23 mouse cellular contexts compared by ENCODE assay signal in genomic region chr14:48632335-48632734, GRCm38 (mm10). TPM values are rescaled to one million over a fixed set of nuclear protein-coding genes. Genes with fewer than 3 reads are reported as not detected.
DNase-seq lines count a peak whose midpoint lies in the region; ATAC-seq and TF ChIP-seq lines count a peak whose summit lies in the region.
"Had no signal": no experiment of that assay in that cellular context is flagged by ENCODE, and none has a peak within 500 bp of the region (broad histone marks: within the 10 kb centered on the region; RNA-seq: fewer than 3 reads in every experiment).

No protein-coding gene starts in this region.

- H3K27me3 ChIP-seq in midbrain, embryonic 11.5 days (ENCODE audit: control insufficient read depth, insufficient read depth, low read length), result no peaks in the 10 kb centered on the region
- no peaks in the 10 kb centered on the region for H3K27me3 ChIP-seq in midbrain, postnatal 0 days (ENCODE audit: insufficient read depth, low read length)
- H3K27me3 ChIP-seq: embryonic facial prominence, embryonic 12.5 days; forebrain, embryonic 15.5 days had no signal

- peak; percentile 12 for DNase-seq in midbrain, embryonic 11.5 days (ENCODE audit: low spot score, missing footprints)
- DNase-seq in midbrain, postnatal 0 days (ENCODE audit: low spot score), result no peak
- DNase-seq in R1 (ENCODE audit: low read depth, low spot score), result peak; percentile 46
- DNase-seq in c-Kit-positive CD71-positive TER-119-negative erythroid progenitor cells, embryonic 14.5 days (ENCODE audit: low read depth), result peak; percentile 5
- DNase-seq in cerebellum, postnatal 10 days, result no peak
- DNase-seq in kidney, postnatal 36 days, result no peak
- DNase-seq: adrenal gland, adult 8-10 months; adrenal gland, postnatal 14 days; adrenal gland, postnatal 36 days; cerebellum, adult 11 months; cerebellum, adult 18-20 months; cerebellum, adult 8-10 months; cerebellum, adult 9-11 months; cerebellum, postnatal 25 days; forebrain, postnatal 0 days had no signal

- no peaks in the 10 kb centered on the region for H3K9me3 ChIP-seq in midbrain, embryonic 11.5 days (ENCODE audit: control insufficient read depth, low read length)
- H3K9me3 ChIP-seq in midbrain, postnatal 0 days (ENCODE audit: low read length), result no peaks in the 10 kb centered on the region
- H3K9me3 ChIP-seq: embryonic facial prominence, embryonic 10.5 days; embryonic facial prominence, embryonic 12.5 days; forebrain, embryonic 13.5 days; forebrain, embryonic 15.5 days had no signal

- no peak overlapping the region for H3K9ac ChIP-seq in midbrain, embryonic 11.5 days (ENCODE audit: low read length)
- no peak overlapping the region for H3K9ac ChIP-seq in midbrain, postnatal 0 days (replicated peaks; ENCODE audit: low read length, poor library complexity, severe bottlenecking)
- H3K9ac ChIP-seq: embryonic facial prominence, embryonic 12.5 days; forebrain, embryonic 13.5 days; forebrain, embryonic 15.5 days; forebrain, postnatal 0 days had no signal

- no peak for TF ChIP-seq CTCF in midbrain, postnatal 0 days (IDR thresholded peaks at IDR 0.05)

- no peak overlapping the region for H3K4me3 ChIP-seq in midbrain, embryonic 11.5 days (ENCODE audit: low read depth, low read length)
- H3K4me3 ChIP-seq in midbrain, postnatal 0 days (ENCODE audit: low read depth, low read length), result no peak overlapping the region
- H3K4me3 ChIP-seq: embryonic facial prominence, embryonic 10.5 days; embryonic facial prominence, embryonic 12.5 days; forebrain, embryonic 13.5 days; forebrain, embryonic 15.5 days had no signal

- ATAC-seq in midbrain, embryonic 11.5 days (ENCODE audit: low FRiP score), result no peak
- ATAC-seq in midbrain, postnatal 0 days (ENCODE audit: low FRiP score), result no peak
- ATAC-seq: activated CD4-positive, CD25-positive, alpha-beta regulatory T cell, adult 4 months; forebrain, embryonic 13.5 days; forebrain, embryonic 15.5 days; forebrain, postnatal 0 days; Patski had no signal

- H3K27ac ChIP-seq in midbrain, embryonic 11.5 days (ENCODE audit: low read depth, low read length), result no peak overlapping the region
- H3K27ac ChIP-seq in midbrain, postnatal 0 days (ENCODE audit: low read depth, low read length), result no peak overlapping the region
- H3K27ac ChIP-seq: embryonic facial prominence, embryonic 10.5 days; embryonic facial prominence, embryonic 12.5 days; forebrain, embryonic 13.5 days; forebrain, embryonic 15.5 days had no signal

- no peaks in the 10 kb centered on the region for H3K4me1 ChIP-seq in midbrain, embryonic 11.5 days (ENCODE audit: control insufficient read depth, insufficient read depth, low read length)
- H3K4me1 ChIP-seq in midbrain, postnatal 0 days (ENCODE audit: insufficient read depth, low read length), result no peaks in the 10 kb centered on the region
- H3K4me1 ChIP-seq: embryonic facial prominence, embryonic 10.5 days; embryonic facial prominence, embryonic 12.5 days; forebrain, embryonic 13.5 days; forebrain, embryonic 15.5 days had no signal

- no peak overlapping the region for H3K4me2 ChIP-seq in midbrain, embryonic 11.5 days
- no peak overlapping the region for H3K4me2 ChIP-seq in midbrain, postnatal 0 days (ENCODE audit: low read depth, low read length, poor library complexity, severe bottlenecking)
- H3K4me2 ChIP-seq: embryonic facial prominence, embryonic 12.5 days; forebrain, embryonic 13.5 days; forebrain, embryonic 15.5 days had no signal

- 91% methylated on average over 8 of the region's 8 CpGs for WGBS in midbrain, embryonic 11.5 days
- 93% methylated on average over 8 of the region's 8 CpGs for WGBS in midbrain, postnatal 0 days

- H3K36me3 ChIP-seq in midbrain, embryonic 11.5 days (ENCODE audit: control insufficient read depth, insufficient read depth, low read length), result no peaks in the 10 kb centered on the region
- no peaks in the 10 kb centered on the region for H3K36me3 ChIP-seq in midbrain, postnatal 0 days (ENCODE audit: insufficient read depth, low read length)
- H3K36me3 ChIP-seq: embryonic facial prominence, embryonic 10.5 days; embryonic facial prominence, embryonic 12.5 days; forebrain, embryonic 15.5 days had no signal

RNA-seq across cellular contexts. Expression of gene Otx2, which starts 41.3 kb away (rescaled TPM):
- 229 and 230 TPM in 2 replicates for polyA plus RNA-seq in midbrain, embryonic 11.5 days (2014; fragmentation: Nextera tagmentation; extraction: Ambion mirVana)
- total RNA-seq in midbrain, postnatal 0 days (2014; rRNA removed), result 90.3 and 93.2 TPM in 2 replicates
- 61.2 and 62.0 TPM in 2 replicates for polyA plus RNA-seq in midbrain, postnatal 0 days (2015; fragmentation: Nextera tagmentation; extraction: Ambion mirVana)
- total RNA-seq: adrenal gland, adult 18-20 months; adrenal gland, adult 8-10 months; adrenal gland, postnatal 14 days; adrenal gland, postnatal 36 days had no signal
- polyA plus RNA-seq: C2C12, Patski had no signal

Comparison
In these comparisons a context has a peak if more than half of its experiments do, and no peak if none do; other contexts are left out.
1. DNase-seq: peak in midbrain, embryonic 11.5 days (single experiment), R1 (single experiment) and c-Kit-positive CD71-positive TER-119-negative erythroid progenitor cells, embryonic 14.5 days (single experiment); none in midbrain, postnatal 0 days (single experiment), cerebellum, postnatal 10 days (0 of 2) and kidney, postnatal 36 days (0 of 2).